Mouse (Mus musculus): ENCODE data around the gene Rbm14.

Rbm14 gene

DNA sequence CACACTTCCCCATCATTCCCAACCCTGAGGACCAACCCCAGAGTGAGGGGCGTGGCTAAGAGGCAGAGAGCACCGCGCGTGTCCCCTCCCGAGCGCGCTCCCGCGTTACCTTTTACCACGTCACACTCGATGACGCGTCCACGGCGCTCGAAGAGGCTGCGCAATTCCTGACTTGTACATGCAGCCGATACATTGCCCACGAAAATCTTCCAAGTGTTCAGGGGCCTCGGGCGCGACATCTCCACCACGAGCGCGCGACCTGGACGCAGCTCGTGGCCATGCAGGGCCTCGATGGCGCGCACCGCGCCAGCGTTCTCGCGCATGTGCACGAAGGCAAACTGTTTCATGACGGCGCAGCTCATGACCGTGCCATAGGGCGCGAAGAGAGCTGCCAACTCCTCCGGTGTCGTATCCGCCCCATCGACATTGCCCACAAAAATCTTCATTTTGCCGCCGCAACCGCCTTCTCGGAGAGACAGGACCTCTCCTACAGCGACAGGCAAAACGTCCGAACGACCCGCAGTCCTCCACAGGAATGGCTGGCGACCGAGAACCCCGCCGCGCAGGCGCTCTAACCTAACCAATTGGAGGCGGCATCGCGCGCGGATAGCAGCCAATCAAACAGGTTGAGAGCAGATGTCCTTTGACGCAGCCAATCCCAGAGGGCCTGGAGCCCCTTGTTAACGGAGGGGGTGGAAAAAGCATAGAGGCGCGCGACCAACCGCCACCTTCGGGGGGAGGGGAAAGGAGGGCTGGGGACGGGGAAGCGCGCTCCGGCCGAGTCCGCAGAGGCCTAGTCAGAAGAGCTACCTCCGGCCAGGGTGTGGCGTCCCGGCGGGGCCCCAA is at the start of gene Rbm14, which contains the start of gene Gm21992:
TSS of gene Rbm14 (minus strand) at position 572 of the 846 bp plus-strand sequence.
TSS of gene Gm21992 (minus strand) at position 550 of the 846 bp plus-strand sequence.
- peak; percentile 99 for DNase-seq (ENCODE audit: low spot score)

- DNase-seq (ENCODE audit: low spot score), result no peak
Observed at GRCm38 (mm10) chr19:4859081-4859480, 47.6 kb upstream of the Rbm14 start.

GRCm38 (mm10) chr19:4855951-4856350 is 44.5 kb upstream of the Rbm14 start:
- DNase-seq (ENCODE audit: low spot score), result no peak

GRCm38 (mm10) chr19:4855470-4855820 is 44.0 kb upstream of the Rbm14 start:
- no peak for DNase-seq (ENCODE audit: low spot score)

GRCm38 (mm10) chr19:4854552-4855469 is 43.4 kb upstream of the Rbm14 start, which contains the start of gene Ctsf:
Ctsf (plus strand) TSS chr19:4855130.
- DNase-seq (ENCODE audit: low spot score), result peak; percentile 87

- DNase-seq (ENCODE audit: low spot score), result no peak
Observed at GRCm38 (mm10) chr19:4850281-4850680, 38.8 kb upstream of the Rbm14 start.

GRCm38 (mm10) chr19:4849800-4850199 is 38.4 kb upstream of the Rbm14 start:
- no peak for DNase-seq (ENCODE audit: low spot score)

GRCm38 (mm10) chr19:4847490-4847889 is 36.1 kb upstream of the Rbm14 start:
- peak; percentile 55 for DNase-seq (ENCODE audit: low spot score)

- no peak for DNase-seq (ENCODE audit: low spot score)
Observed at GRCm38 (mm10) chr19:4845846-4846245, 34.4 kb upstream of the Rbm14 start.

GRCm38 (mm10) chr19:4842611-4843010 is 31.2 kb upstream of the Rbm14 start:
- DNase-seq (ENCODE audit: low spot score), result no peak

DNA sequence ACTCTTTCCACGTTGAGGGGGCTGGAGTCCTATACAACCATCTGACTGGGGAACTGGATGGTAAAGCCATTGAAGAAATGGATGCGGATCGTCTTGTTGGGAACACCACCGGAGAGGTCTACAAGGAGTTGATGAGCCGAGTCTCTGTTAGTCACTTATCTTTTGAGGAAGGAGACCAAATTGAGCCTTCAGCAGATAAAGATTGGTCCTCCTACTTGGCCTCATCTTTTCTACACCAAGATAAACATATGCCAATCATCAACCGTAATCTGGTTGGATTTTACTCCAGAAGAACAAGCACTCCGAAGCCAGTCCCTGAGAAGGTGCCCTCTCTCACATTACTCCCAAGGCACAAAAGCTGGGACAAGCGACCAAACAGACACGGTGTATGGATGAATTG is 29.4 kb upstream of the Rbm14 start:
- DNase-seq (ENCODE audit: low spot score), result no peak

DNA sequence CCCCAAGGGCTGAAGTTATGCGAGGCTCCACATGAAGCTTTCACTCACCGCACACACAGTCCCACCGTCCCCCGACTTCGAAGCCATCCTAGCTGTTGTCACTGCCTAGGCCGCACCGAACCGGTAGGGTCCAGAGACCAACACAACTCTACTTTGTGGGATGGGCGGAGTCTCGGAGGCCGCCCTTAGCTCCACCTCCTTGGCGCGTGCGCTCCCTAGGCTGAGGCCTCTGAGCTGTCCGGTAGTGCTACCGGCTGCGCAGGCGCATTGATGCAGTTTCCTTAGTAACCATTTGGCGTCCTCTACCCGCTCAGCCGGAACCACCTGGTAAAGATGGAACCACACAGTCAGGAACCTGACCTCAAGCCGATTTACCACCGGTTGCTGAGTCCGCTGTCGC is 27.7 kb upstream of the Rbm14 start, which contains the start of the genes Ccs and Ccdc87:
TSS of gene Ccs (minus strand) at position 184 of the 400 bp plus-strand sequence.
TSS of gene Ccdc87 (plus strand) at position 218 of the 400 bp plus-strand sequence.
- peak; percentile 99 for DNase-seq (ENCODE audit: low spot score)

DNA sequence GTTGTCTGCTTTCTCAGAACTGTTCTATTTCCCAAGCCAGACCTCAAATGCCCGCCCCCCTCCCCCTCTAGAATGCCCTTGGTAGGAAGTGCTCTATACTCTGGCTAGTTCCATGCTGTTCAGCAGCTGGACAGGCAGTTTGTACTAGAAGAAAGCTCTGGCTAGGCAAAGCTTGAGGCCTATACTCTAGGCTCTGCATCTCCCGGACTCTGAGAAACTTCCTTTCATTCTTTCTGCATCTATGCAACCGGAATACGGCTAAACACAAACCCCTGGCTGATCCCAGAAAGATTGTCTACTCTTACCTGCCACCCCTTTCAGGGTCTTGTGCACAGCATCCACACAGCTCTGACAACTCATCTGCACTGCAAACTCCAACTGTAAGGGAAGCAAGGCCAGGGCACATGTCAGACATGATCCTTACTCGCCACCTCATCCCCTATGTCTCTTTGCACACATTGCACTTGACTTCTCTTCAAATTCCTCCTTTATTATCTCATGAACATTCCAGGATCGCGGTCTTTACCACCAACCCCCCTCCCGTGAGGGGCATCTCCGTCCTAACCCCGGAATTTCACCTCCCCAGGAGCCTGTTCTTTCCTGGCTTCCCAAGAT is 27.2 kb upstream of the Rbm14 start:
- DNase-seq (ENCODE audit: low spot score), result peak; percentile 3

DNA sequence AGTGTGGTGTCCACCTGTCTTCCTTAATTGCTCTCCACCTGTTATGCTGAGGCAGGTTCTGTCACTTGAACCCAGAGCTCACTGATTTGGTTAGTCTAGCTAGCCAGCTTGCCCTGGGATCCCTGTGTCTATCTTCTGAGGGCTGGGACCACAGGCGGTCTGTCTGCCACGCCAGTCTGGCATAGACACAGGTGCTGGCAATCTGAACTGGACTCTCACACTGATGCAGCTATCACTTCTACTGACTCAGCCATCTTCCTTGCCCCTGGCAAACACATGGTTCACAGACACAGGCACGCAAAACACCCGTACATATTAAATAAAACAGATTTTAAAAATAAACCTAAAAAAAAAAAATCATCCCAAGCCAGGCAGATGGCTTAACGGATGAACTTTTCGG is 25.6 kb upstream of the Rbm14 start:
- DNase-seq (ENCODE audit: low spot score), result no peak

DNA sequence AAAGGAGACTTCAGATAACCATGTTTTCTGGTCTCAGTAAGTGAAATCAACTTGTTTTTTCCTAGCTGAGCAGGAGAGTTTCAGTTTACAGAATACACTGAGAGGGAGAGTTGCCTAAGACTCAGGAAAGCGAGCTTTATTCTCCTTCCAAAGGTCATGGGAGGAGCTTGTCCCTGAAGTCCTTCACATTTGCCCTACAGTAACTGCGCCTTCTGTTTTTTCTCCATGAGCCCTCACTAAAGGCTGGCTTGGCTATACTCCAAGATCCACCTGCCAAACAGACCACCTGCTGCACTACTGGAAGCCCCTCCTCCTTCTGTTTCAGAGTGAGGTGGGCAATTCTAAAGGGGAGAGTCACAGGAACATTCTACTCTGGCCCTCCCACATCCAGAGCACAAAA is 24.7 kb upstream of the Rbm14 start:
- no peak for DNase-seq (ENCODE audit: low spot score)

- no peak for DNase-seq (ENCODE audit: low spot score)
Observed at GRCm38 (mm10) chr19:4833977-4834376, 22.5 kb upstream of the Rbm14 start.

- DNase-seq (ENCODE audit: low spot score), result no peak
Observed at GRCm38 (mm10) chr19:4829156-4829555, 17.7 kb upstream of the Rbm14 start.

- DNase-seq (ENCODE audit: low spot score), result no peak
Observed at GRCm38 (mm10) chr19:4828444-4829114, 17.1 kb upstream of the Rbm14 start.

DNA sequence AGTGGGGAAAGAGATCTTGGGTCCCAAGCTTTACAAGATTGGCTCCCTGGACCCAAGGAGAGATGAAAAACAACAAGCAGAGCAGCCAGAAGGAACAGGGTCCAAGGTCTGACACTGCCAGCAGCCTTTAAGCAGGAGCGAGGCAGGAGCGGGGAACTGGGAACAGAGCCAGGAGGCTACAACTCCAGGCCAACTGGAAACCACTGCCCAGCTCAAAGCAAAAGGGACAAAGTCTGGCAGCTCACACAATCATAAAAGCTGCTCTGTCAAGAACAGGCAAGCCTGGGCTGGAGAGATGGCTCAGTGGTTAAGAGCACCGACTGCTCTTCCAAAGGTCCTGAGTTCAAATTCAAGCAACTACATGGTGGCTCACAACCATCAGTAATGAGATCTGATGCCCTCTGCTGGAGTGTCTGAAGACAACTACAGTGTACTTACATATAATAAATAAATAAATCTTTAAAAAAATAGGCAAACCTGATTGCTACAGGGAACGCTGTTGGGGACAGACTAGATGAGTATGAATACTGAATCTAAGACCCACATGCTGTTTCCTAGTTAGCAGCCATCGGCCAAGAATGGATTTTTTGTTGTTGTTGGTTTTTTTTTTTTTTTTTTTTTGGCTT is 9.4 kb upstream of the Rbm14 start:
- no peak for DNase-seq (ENCODE audit: low spot score)

GRCm38 (mm10) chr19:4817182-4817835 is 5.9 kb upstream of the Rbm14 start:
- no peak for DNase-seq (ENCODE audit: low spot score)

GRCm38 (mm10) chr19:4813015-4813414 is 1.6 kb upstream of the Rbm14 start:
- DNase-seq (ENCODE audit: low spot score), result peak; percentile 43
